Mouse (Mus musculus) common myeloid progenitor, adult 5-6 weeks (primary cell): ENCODE results near the gene Ddx28. TPM values are rescaled to one million over a fixed set of nuclear protein-coding genes. Genes with fewer than 3 reads are reported as not detected.

ENCODE experiments used
- ATAC-seq: replicated peaks from 2 replicates; pipeline ENCODE4 v1.8.0; 2016; ENCODE audit warnings: low read depth, mild to moderate bottlenecking, moderate TSS enrichment, inconsistent platforms; ENCODE audit not compliant: poor library complexity, severe bottlenecking
- total RNA-seq: library from RNA; stranded (forward); fragments of 200-1000, 187-1606 nt; gene quantifications from 2 replicates; pipeline ENCODE4 v1.2.3, GENCODE M21; 2017

Gene Ddx28
- 8.7 and 12.3 TPM in 2 replicates for total RNA-seq

- no peak for ATAC-seq
Measured at GRCm38 (mm10) chr8:106011643-106011986, at the start of gene Ddx28. TSS of gene Ddx28 (minus strand) at chr8:106011882.

DNA sequence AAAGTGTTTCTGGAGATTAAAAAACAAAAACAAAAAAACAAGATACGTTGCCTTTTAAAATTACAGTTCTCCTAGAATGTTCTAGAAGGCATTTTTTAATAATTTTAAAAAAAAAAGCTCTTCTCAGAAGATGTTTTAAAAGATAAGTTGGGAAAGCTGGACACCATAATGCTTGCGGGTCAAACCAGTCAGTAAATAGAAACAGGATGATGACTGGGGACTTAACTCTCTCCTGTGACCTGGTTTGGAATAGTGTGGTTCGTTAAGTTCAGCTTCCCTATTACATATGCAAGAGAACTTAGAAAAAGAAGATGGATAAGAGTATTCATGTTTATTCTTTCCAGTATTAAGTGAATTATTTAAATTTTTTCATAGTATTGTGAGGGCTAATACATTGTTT lies 48.8 kb upstream of the Ddx28 start:
- no peak for ATAC-seq

DNA sequence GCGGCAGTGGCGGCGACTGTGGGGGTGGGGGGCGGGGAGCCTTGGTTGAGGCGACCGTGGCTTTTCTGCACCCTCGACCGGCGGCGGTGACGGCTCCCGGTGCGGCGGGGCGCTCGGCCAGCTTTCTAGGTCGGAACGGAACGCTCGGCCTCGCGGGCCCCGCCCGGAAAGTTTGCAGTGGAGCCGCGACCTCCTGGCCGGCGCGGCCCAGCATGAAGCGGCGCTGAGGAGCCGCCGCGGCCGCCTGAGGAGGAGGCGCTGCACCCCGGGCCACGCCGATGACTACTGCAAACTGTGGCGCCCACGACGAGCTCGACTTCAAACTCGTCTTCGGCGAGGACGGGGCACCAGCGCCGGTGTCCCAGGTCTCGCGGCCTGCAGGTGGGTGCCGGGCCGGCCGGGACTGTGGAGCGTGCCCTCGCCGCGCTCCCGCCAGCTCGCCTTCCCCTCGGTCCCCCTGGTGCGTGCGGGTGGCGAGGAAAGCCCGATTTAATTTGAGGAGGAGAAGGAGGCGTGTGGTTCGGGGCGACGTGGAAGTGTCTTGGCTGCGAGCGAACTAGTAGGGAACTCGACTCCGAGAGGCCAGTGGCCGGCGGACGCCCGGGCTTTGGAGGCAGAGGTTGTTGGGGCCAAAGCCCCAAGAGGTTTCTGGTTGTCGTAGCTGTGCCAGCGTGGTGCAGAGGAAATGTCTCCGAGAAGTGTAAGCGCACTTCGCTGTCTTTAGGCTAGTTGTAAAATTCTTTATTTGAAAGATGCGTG lies 48.1 kb upstream of the Ddx28 start:
- ATAC-seq, result peak; percentile 7; the same call in 1 of the 2 replicates

DNA sequence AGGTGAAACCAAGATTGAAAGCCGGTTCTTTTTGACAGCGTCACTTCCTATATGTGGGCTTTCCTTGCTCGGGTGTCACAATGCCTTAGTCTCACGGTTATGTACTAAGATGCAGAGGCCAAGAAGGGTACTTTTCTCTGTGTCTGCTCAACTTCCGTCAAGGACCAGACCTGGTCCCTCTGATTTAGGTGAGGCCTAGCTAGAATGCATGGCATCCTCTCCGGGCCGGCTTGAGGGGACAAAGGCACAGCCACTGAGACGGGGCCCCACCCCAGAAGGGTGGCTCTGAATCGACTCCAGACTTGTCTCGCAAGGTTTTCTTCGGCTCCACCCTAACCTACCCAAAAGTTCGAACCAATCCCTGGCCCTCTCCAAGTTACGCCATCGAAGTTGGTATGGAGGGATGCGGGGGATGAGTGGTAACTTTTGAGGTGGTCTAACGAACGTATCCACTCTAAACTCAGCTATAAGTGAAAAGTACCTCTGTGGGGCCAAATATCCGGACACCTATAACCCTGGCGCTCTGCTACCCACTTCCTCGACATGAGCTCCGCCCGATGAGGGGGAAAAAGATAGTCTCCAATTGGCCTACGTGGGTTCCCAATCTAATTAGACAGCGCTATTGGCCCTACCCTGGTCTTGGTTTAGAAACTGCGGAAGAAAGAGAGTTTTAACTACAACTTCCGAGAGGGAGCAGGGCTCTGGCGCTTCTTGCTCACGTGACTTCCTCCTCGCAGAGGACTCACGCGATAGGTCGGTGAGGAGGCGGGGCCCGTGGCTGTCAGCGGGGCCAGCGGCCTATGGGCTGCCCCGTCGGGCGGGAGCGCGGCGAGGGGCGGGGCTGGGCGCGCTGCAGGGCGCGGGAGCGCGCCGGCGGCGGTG lies 47.3 kb upstream of the Ddx28 start, which contains the start of gene Nfatc3:
Gene Nfatc3 (plus strand): TSS at position 110 of the 882 bp plus-strand sequence.
- peak; percentile 84 for ATAC-seq

DNA sequence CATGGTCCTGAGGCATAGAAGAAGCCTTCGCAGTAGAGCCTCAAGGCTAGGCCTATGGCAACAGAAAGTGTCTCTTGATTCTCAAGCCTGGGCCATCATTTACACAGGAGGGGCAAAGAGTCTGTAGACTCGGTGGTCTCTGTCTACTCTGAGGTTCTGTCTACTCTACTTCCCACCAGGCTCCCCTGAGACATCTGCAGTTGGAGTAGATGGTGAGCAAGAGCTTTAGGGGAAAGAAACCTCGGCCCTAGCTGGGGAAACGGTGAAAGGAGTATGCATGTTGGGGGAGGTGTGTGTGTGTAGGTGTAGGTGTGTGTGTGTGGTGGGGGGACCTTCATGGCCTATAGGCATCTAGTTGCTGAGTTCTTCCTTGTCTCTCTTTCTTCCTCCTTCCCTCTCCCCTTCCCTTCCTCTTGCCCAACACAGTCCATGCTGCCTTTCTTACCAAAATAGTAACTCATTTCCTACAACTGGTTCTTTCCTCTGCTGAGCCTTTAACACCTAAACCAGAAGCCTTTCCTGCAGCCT lies 44.8 kb upstream of the Ddx28 start:
- ATAC-seq, result no peak

- ATAC-seq, result no peak
Measured at GRCm38 (mm10) chr8:106055038-106055437, 43.4 kb upstream of the Ddx28 start.

DNA sequence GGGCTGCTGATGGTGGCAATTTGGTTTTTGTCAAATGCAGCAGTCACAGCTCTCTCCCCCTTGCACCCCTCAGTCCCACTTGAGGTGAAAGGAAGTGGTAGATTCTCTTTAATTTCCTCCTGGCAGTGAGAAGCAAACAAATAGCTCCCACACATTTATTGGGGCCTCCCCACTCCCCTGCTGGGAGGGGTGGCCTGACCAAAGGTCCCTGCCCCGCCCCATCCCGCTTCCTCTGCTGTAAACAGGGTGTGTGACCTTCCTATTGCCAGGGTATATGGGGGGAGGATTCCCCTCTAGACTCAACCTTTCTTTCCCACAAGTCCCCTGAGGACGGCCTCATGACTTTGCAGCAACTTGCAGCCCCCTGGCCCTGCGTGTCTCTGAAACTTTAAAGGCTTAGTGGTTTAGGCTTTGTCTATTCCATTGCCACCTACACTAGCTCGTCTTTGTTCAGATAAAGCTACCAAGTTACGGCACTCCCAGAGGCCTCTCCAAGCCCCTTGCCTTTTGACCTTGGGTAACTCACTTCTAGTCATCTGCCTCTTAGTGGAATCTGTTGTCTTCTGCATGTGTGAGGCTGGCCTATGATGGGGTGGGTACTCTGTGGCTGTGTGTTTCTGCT lies 42.6 kb upstream of the Ddx28 start:
- peak; percentile 56 for ATAC-seq

GRCm38 (mm10) chr8:106052510-106053089 lies 40.9 kb upstream of the Ddx28 start:
- no peak for ATAC-seq

GRCm38 (mm10) chr8:106051068-106051467 lies 39.4 kb upstream of the Ddx28 start:
- ATAC-seq, result no peak

- ATAC-seq, result no peak
Measured at GRCm38 (mm10) chr8:106049840-106050239, 38.2 kb upstream of the Ddx28 start.

- no peak for ATAC-seq
Measured at GRCm38 (mm10) chr8:106047854-106048630, 36.4 kb upstream of the Ddx28 start.

- no peak for ATAC-seq
Measured at GRCm38 (mm10) chr8:106046872-106047559, 35.3 kb upstream of the Ddx28 start.

DNA sequence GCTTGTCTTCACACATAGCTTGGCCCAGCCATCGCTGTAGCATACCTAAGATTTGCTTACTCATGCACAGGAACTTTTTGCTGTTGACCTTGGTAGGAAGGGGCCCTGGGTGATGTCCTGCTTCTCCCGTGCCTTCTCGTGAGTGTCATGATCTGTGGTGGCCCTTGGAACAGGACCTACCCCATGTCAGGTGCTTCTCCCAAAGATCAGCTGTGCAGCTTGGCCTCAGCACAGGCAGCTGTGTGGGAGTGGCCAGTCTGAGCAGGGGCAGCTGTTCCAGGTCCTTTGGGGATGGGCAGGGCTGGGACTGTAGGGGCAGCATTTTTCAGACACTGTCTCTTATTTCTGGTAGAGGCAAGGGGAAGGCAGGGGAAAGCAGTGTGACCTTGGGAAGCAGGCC lies 32.5 kb upstream of the Ddx28 start:
- peak; percentile 39; the same call in 1 of the 2 replicates for ATAC-seq

GRCm38 (mm10) chr8:106043055-106043454 lies 31.4 kb upstream of the Ddx28 start:
- ATAC-seq, result no peak

- no peak for ATAC-seq
Measured at GRCm38 (mm10) chr8:106040218-106040617, 28.5 kb upstream of the Ddx28 start.

GRCm38 (mm10) chr8:106039605-106040004 lies 27.9 kb upstream of the Ddx28 start:
- ATAC-seq, result peak; percentile 73

DNA sequence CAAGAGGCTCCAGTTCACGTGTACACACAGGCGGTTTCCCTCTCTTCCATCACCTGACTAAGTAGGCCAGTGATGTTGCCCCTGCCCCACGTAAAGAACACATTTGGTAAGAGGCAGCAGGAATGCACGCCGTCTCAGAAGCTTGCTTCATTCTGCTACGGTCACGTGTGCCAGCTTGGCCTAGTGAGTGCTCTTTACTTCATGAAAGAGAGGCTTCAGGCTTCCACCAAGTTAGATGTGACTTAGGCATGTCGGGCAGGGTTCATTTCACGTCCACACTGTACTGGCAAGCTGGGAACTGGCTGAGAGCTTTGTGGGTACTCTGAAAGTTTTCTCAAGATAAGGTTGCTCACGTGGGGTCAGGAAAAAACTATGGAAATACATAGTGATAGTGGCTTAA lies 27.0 kb upstream of the Ddx28 start:
- no peak for ATAC-seq

DNA sequence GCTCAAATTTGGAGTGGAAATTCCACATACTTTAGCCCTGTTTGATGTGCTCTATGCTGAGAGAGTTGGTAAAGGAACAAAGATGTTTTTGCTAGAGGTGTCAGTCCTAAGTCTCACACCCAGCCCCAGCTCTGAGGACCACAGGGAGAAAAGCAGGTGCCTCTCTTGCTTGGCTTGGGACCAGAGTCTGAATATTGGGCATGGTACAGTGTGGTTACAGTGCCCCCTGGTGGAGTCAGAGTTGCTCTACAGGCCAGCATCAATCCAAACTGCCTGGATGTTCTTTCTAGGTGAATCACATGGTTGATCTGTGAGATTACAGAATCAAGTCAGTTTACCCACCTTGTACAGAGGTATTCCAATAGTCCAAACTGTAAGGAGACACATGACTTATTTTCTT lies 10.8 kb upstream of the Ddx28 start:
- ATAC-seq, result peak; percentile 92

- no peak for ATAC-seq
Measured at GRCm38 (mm10) chr8:106018039-106018438, 6.4 kb upstream of the Ddx28 start.
